Mouse (Mus musculus): ENCODE measurements around the gene Gap43. TPM values are rescaled to one million over a fixed set of nuclear protein-coding genes. Genes with fewer than 3 reads are reported as not detected.

Gene Gap43
- total RNA-seq, 2 experiments from 2014 or later: 3.2 to 5.3 TPM

DNA sequence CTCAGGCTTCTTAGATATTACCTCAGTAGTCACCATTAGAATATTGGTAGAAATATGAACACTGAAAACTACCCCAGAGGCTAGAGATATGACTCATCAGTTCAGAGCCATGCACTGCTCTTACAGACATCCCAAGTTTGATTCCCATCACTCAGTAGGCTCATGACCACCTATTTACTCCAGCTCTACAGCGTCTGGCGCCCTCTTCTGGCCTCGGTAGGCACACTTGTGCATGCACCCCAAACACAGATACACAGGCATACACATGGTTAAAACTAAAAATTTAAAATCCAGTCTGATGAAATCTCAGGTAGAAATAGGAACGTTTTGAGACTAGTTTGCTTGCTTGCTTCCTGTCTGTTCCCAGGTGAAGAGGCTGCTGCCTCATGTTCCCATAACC is 109.1 kb downstream of the Gap43 start:
- intact Hi-C loops (cut with DNase I; ENCODE audit: low total_unique reads): no loop called here
- DNase-seq: no peak

Small RNA genes within 50 kb of the gene (microRNA-seq; reads per million reads assigned to microRNA genes)
- gene Mir6540: 2.5 to 8.9 reads per million in 2 experiments

All from gastrocnemius, postnatal 14 days (tissue).